Mouse (Mus musculus) CD4-positive, CD25-positive, alpha-beta regulatory T cell (primary cell): ENCODE data around the gene Gm9774. TPM values are rescaled to one million over a fixed set of nuclear protein-coding genes. Genes with fewer than 3 reads are reported as not detected.

Experiments
- polyA plus RNA-seq: library from polyadenylated mRNA; unstranded; fragments of 100-300 nt; shearing (Covaris generic); gene quantifications from one replicate; pipeline ENCODE4 v1.2.1, GENCODE M21; 2017

The Gm9774 gene
- polyA plus RNA-seq, result 24.6 TPM

GRCm38 (mm10) chr3:92429323-92429722 lies at the start of gene Gm9774:
Gm9774 (minus strand) TSS chr3:92429423.

DNA sequence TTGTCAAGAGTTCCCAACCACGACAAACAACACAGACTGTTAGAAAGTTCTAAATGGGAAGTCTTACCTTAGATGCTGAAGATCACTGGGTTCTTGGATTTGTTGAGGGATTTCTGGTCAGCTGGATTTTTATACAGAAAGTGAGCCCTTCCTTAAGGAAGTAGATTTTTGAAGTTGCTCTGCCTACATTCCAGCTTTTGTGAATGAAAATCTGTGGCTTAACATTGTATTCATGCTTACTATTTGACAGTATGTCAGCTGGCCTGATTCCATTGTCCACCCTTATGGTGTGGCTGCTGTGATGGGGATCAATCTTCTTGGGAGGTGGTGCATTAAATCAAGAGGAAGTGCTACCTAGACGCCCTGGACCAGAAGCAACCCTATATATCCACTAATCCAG lies 29.4 kb upstream of the Gm9774 start, which contains the start of gene Sprr3:
Gene Sprr3, minus strand, starts transcription at position 101 of the 400 bp plus-strand sequence.

GRCm38 (mm10) chr3:92438689-92439088 lies 9.5 kb upstream of the Gm9774 start, which contains the start of gene Sprr1b:
Sprr1b (minus strand) TSS chr3:92438789.

DNA sequence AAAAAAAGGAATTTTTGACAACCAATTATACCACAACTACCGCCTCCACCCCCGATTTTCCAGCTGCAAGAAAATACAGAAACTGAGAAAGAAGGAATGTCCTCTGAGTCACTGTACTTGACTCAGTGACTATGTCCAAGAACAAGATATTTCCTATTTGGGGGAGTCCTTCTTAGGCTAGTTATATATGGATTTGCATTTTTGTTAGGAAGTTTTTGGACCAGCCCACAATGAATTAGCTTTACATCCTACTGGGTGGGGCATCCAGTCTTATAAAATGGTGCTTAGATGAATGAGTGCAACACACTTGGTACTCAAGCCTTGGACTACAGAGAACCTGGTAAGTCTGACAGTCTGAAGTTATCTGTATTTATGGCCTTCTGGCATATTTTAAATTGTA lies 3.1 kb upstream of the Gm9774 start, which contains the start of gene Sprr2k:
Gene Sprr2k, plus strand, starts transcription at position 301 of the 400 bp plus-strand sequence.

GRCm38 (mm10) chr3:92417782-92418181 lies 11.4 kb downstream of the Gm9774 start, which contains the start of gene Sprr2j-ps:
Sprr2j-ps (plus strand) TSS chr3:92418082.

GRCm38 (mm10) chr3:92407691-92408090 lies 21.5 kb downstream of the Gm9774 start, which contains the start of gene Sprr2i:
Sprr2i (plus strand) TSS chr3:92407991.

GRCm38 (mm10) chr3:92385385-92385784 lies 43.8 kb downstream of the Gm9774 start, which contains the start of gene Sprr2h:
Sprr2h (plus strand) TSS chr3:92385685.

Other genes with a start within 250 kb of the Gm9774 start
- not detected for gene Sprr2a1, start 213.6 kb downstream of the Gm9774 start, polyA plus RNA-seq
- gene Sprr2a2, start 213.5 kb downstream of the Gm9774 start, polyA plus RNA-seq, result not detected
- not detected for gene Sprr2a3, start 144.0 kb downstream of the Gm9774 start, polyA plus RNA-seq
- gene Sprr2b, start 112.8 kb downstream of the Gm9774 start, polyA plus RNA-seq, result not detected
- gene Sprr2d, start 90.3 kb downstream of the Gm9774 start, polyA plus RNA-seq, result not detected
- not detected for gene Sprr2e, start 77.3 kb downstream of the Gm9774 start, polyA plus RNA-seq
- gene Sprr2f, start 64.2 kb downstream of the Gm9774 start, polyA plus RNA-seq, result not detected
- gene Sprr2h, start 43.7 kb downstream of the Gm9774 start, polyA plus RNA-seq, result not detected
- gene Sprr2i, start 21.4 kb downstream of the Gm9774 start, polyA plus RNA-seq, result not detected
- not detected for gene Sprr2j-ps, start 11.3 kb downstream of the Gm9774 start, polyA plus RNA-seq
- gene Sprr2k, start 3.2 kb upstream of the Gm9774 start, polyA plus RNA-seq, result not detected
- gene Sprr1b, start 9.4 kb upstream of the Gm9774 start, polyA plus RNA-seq, result not detected
- gene Sprr3, start 29.3 kb upstream of the Gm9774 start, polyA plus RNA-seq, result not detected
- gene Sprr1a, start 56.5 kb upstream of the Gm9774 start, polyA plus RNA-seq, result not detected
- not detected for gene Sprr4, start 71.1 kb upstream of the Gm9774 start, polyA plus RNA-seq
- not detected for gene 2310046K23Rik, start 105.1 kb upstream of the Gm9774 start, polyA plus RNA-seq
- gene Ivl, start 144.3 kb upstream of the Gm9774 start, polyA plus RNA-seq, result not detected
- not detected for gene Smcp, start 159.6 kb upstream of the Gm9774 start, polyA plus RNA-seq
- not detected for gene 2210017I01Rik, start 178.1 kb upstream of the Gm9774 start, polyA plus RNA-seq
- not detected for gene Lce6a, start 192.2 kb upstream of the Gm9774 start, polyA plus RNA-seq
- gene Lce1a1, start 218.9 kb upstream of the Gm9774 start, polyA plus RNA-seq, result not detected
- gene Lce1b, start 227.5 kb upstream of the Gm9774 start, polyA plus RNA-seq, result not detected
- gene Lce1a2, start 240.9 kb upstream of the Gm9774 start, polyA plus RNA-seq, result not detected
- gene Lce1c, start 249.8 kb upstream of the Gm9774 start, polyA plus RNA-seq, result not detected